Mouse (Mus musculus) bone marrow macrophage, adult 2 months (primary cell): ENCODE measurements around the gene Pear1.

Source experiments
- CTCF ChIP-seq: IDR thresholded peaks from 2 replicates; pipeline ENCODE4 v1.5.1; 2012; ENCODE audit warnings: low read depth, mild to moderate bottlenecking, low read length, moderate library complexity
- POLR2A ChIP-seq: IDR thresholded peaks from 2 replicates; pipeline ENCODE4 v1.6.1; 2012; ENCODE audit warnings: mild to moderate bottlenecking, low read depth, low read length, borderline replicate concordance

- TF ChIP-seq CTCF (no peak), POLR2A (no peak)
Measured at GRCm38 (mm10) chr3:87756488-87756887, 67.6 kb downstream of the Pear1 start.
